In genomic region chr14:46439461-46440048, GRCm38 (mm10) we compare ENCODE assay signal across 24 mouse cellular contexts. TPM values are rescaled to one million over a fixed set of nuclear protein-coding genes. Genes with fewer than 3 reads are reported as not detected.
A peak's percentile ranks its signal among the peaks of the same experiment; 100 is the strongest.
DNase-seq lines count a peak whose midpoint lies in the region; ATAC-seq and TF ChIP-seq lines count a peak whose summit lies in the region.
"Had no signal": no experiment of that assay in that cellular context is flagged by ENCODE, and none has a peak within 500 bp of the region (broad histone marks: within the 10 kb centered on the region; RNA-seq: fewer than 3 reads in every experiment).

No protein-coding gene starts in this region.

- no peaks in the 10 kb centered on the region for H3K27me3 ChIP-seq in lung, embryonic 16.5 days (ENCODE audit: control insufficient read depth, insufficient read depth, low read depth, low read length)
- H3K27me3 ChIP-seq in thymus, adult 2 months (ENCODE audit: control insufficient read depth, insufficient read depth, low read length) = no peaks in the 10 kb centered on the region
- H3K27me3 ChIP-seq: embryonic facial prominence, embryonic 12.5 days; embryonic facial prominence, embryonic 15.5 days; hindbrain, embryonic 12.5 days; hindbrain, embryonic 15.5 days had no signal

- 62% methylated on average over 5 of the region's 5 CpGs for WGBS in lung, embryonic 16.5 days
- 90% methylated on average over 5 of the region's 5 CpGs for WGBS in thymus, adult 2 months

- no peak overlapping the region for H3K4me2 ChIP-seq in lung, embryonic 16.5 days (ENCODE audit: low read depth, low read length)
- H3K4me2 ChIP-seq: embryonic facial prominence, embryonic 12.5 days; embryonic facial prominence, embryonic 15.5 days; heart, embryonic 11.5 days; hindbrain, embryonic 12.5 days; hindbrain, embryonic 15.5 days had no signal

- no peaks in the 10 kb centered on the region for H3K9me3 ChIP-seq in lung, embryonic 16.5 days (ENCODE audit: control insufficient read depth, low read length)
- H3K9me3 ChIP-seq: embryonic facial prominence, embryonic 12.5 days; embryonic facial prominence, embryonic 15.5 days; hindbrain, embryonic 12.5 days; hindbrain, embryonic 15.5 days had no signal

- no peak overlapping the region for H3K9ac ChIP-seq in lung, embryonic 16.5 days (ENCODE audit: low read length)
- H3K9ac ChIP-seq: embryonic facial prominence, embryonic 12.5 days; embryonic facial prominence, embryonic 15.5 days; forebrain, postnatal 0 days; hindbrain, embryonic 12.5 days; hindbrain, embryonic 15.5 days had no signal

- TF ChIP-seq CTCF in thymus, adult 2 months (IDR thresholded peaks at IDR 0.05; ENCODE audit: borderline replicate concordance, control insufficient read depth, extremely low read depth, insufficient read depth, low read length, poor library complexity) = no peak

- peak; percentile 41 for ATAC-seq in lung, embryonic 16.5 days (ENCODE audit: low read depth)
- ATAC-seq: CD4-positive, CD25-positive, alpha-beta regulatory T cell, adult 4 months; forebrain, embryonic 14.5 days; forebrain, postnatal 0 days had no signal

- no peak overlapping the region for H3K4me3 ChIP-seq in lung, embryonic 16.5 days (ENCODE audit: low read length)
- no peak overlapping the region for H3K4me3 ChIP-seq in thymus, adult 2 months (ENCODE audit: control insufficient read depth, insufficient read depth, low read length)
- H3K4me3 ChIP-seq: embryonic facial prominence, embryonic 12.5 days; embryonic facial prominence, embryonic 15.5 days; heart, adult 2 months; hindbrain, embryonic 12.5 days; hindbrain, embryonic 15.5 days had no signal

- peaks cover 22% of the 10 kb centered on the region for H3K4me1 ChIP-seq in lung, embryonic 16.5 days (replicated peaks; ENCODE audit: control insufficient read depth, insufficient read depth, low read length)
- H3K4me1 ChIP-seq in thymus, adult 2 months (replicated peaks; ENCODE audit: control insufficient read depth, insufficient read depth, low read length) = no peaks in the 10 kb centered on the region
- H3K4me1 ChIP-seq: hindbrain, embryonic 15.5 days had no signal

- peak; percentile 58 to 61 for DNase-seq in lung, adult 18-20 months
- DNase-seq in lung, postnatal 14 days = no peak
- DNase-seq in 3T3-L1 (ENCODE audit: low read depth, low spot score) = peak; percentile 5
- peak; percentile 63 for DNase-seq in lung, postnatal 36 days
- no peak for DNase-seq in thymus, adult 2 months
- DNase-seq in kidney, adult 11 months = no peak
- DNase-seq: adrenal gland, adult 2 months; adrenal gland, postnatal 14 days; cerebellum, adult 11 months; cerebellum, adult 2 months; cerebellum, adult 9-11 months; cerebellum, postnatal 25 days; forebrain, postnatal 0 days; gastrocnemius, postnatal 25 days; heart, adult 2 months had no signal

- peak overlapping the region; percentile 41 for H3K27ac ChIP-seq in lung, embryonic 16.5 days (ENCODE audit: low read length)
- no peak overlapping the region for H3K27ac ChIP-seq in thymus, adult 2 months (ENCODE audit: control insufficient read depth, insufficient read depth, low read length)
- H3K27ac ChIP-seq: embryonic facial prominence, embryonic 12.5 days; embryonic facial prominence, embryonic 15.5 days; heart, adult 2 months; hindbrain, embryonic 12.5 days; hindbrain, embryonic 15.5 days had no signal

- no peak for TF ChIP-seq POLR2A in thymus, adult 2 months (IDR thresholded peaks at IDR 0.05; ENCODE audit: control insufficient read depth, extremely low read depth, insufficient read depth, low read length, poor library complexity)

- no peaks in the 10 kb centered on the region for H3K36me3 ChIP-seq in lung, embryonic 16.5 days (ENCODE audit: control insufficient read depth, insufficient read depth, low read length)
- no peaks in the 10 kb centered on the region for H3K36me3 ChIP-seq in thymus, adult 2 months (ENCODE audit: control insufficient read depth, insufficient read depth, low read length)
- H3K36me3 ChIP-seq: embryonic facial prominence, embryonic 12.5 days; embryonic facial prominence, embryonic 15.5 days; hindbrain, embryonic 12.5 days; hindbrain, embryonic 15.5 days had no signal

RNA-seq across cellular contexts. Expression of gene Bmp4, which starts 49.1 kb away (rescaled TPM):
- polyA plus RNA-seq in lung, embryonic 16.5 days (2015; fragmentation: Nextera tagmentation; extraction: Ambion mirVana) = 78.9 and 79.0 TPM in 2 replicates
- polyA plus RNA-seq in thymus, adult 2 months (2012; rRNA removed) = 5.0 and 12.2 TPM in 2 replicates
- polyA plus RNA-seq: C2C12; CD4-positive, CD25-positive, alpha-beta regulatory T cell, adult 4 months had no signal

Comparison
In these comparisons a context has a peak if more than half of its experiments do, and no peak if none do; other contexts are left out.
1. DNase-seq: peak in lung, adult 18-20 months (2 of 2), 3T3-L1 (single experiment) and lung, postnatal 36 days (single experiment); none in lung, postnatal 14 days (single experiment), thymus, adult 2 months (single experiment) and kidney, adult 11 months (single experiment).